8 mouse cellular contexts compared by ENCODE assay signal in the genomic region with DNA sequence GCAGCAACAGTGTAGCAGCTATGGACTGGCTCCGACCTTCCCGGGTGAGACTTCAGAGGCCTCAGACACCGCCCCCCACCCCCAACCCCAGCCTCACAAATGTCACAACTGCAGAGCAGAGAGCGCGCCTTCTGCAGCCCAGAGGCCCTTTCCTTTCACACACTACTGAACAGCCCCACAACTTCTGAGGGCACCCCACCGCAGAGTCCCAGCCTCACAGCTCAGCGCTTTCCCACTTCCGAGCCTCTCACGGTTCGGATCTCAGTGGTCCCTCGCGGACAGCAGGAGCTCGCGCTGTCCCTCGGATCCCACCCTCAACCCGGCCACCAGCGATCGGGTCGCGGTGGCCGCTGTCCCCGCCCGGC. TPM values are rescaled to one million over a fixed set of nuclear protein-coding genes. Genes with fewer than 3 reads are reported as not detected.
DNase-seq lines count a peak whose midpoint lies in the region; ATAC-seq and TF ChIP-seq lines count a peak whose summit lies in the region.

No protein-coding gene starts in this region.

- no peaks in the 10 kb centered on the region for H3K36me3 ChIP-seq in kidney, postnatal 0 days (ENCODE audit: insufficient read depth, low read length)
- no peaks in the 10 kb centered on the region for H3K36me3 ChIP-seq in forebrain, embryonic 12.5 days (replicated peaks)
- peaks cover 4% of the 10 kb centered on the region; the same call in 1 of the 2 replicates for H3K36me3 ChIP-seq in liver, embryonic 13.5 days

- POLR2A ChIA-PET in Patski (lab: Charles Lee) = interaction anchor here (1.1 to 1.5 kb wide), 3 partner anchors 11 to 195 kb away, joined by 3 to 4 read pairs (median 3); no protein-coding TSS in a partner anchor

- CTCF ChIA-PET in Patski (lab: Charles Lee) = no interaction called here

- H3K4me2 ChIP-seq in kidney, postnatal 0 days (ENCODE audit: low read length) = peak overlapping the region; percentile 77
- peak overlapping the region; percentile 91 for H3K4me2 ChIP-seq in forebrain, embryonic 12.5 days
- peak overlapping the region; percentile 98 for H3K4me2 ChIP-seq in liver, embryonic 13.5 days

- H3K27ac ChIP-seq in kidney, postnatal 0 days = peak overlapping the region; percentile 99
- H3K27ac ChIP-seq in forebrain, embryonic 12.5 days = peak overlapping the region; percentile 84
- peak overlapping the region; percentile 98 for H3K27ac ChIP-seq in liver, embryonic 13.5 days
- H3K27ac ChIP-seq in olfactory bulb, adult 2 months (ENCODE audit: insufficient read depth, low read depth, low read length) = peak overlapping the region; percentile 2; the same call in 1 of the 2 replicates

- no peak for TF ChIP-seq POLR2A in olfactory bulb, adult 2 months (IDR thresholded peaks at IDR 0.05; ENCODE audit: insufficient read depth, low read depth, low read length)

- ATAC-seq in kidney, postnatal 0 days (replicated peaks; ENCODE audit: low FRiP score, low read depth) = peak; percentile 35
- ATAC-seq in Patski = peak; percentile 35
- ATAC-seq in forebrain, embryonic 12.5 days (ENCODE audit: low FRiP score) = peak; percentile 30
- peak; percentile 36 for ATAC-seq in liver, embryonic 13.5 days (ENCODE audit: low read depth)

- peak overlapping the region; percentile 93 for H3K4me3 ChIP-seq in kidney, postnatal 0 days (replicated peaks; ENCODE audit: low read depth, low read length)
- H3K4me3 ChIP-seq in forebrain, embryonic 12.5 days (replicated peaks) = peak overlapping the region; percentile 81
- H3K4me3 ChIP-seq in liver, embryonic 13.5 days (replicated peaks) = peak overlapping the region; percentile 90
- H3K4me3 ChIP-seq in olfactory bulb, adult 2 months (ENCODE audit: insufficient read depth, low read depth, low read length) = peak overlapping the region; percentile 70

- no peak for TF ChIP-seq CTCF in kidney, postnatal 0 days (IDR thresholded peaks at IDR 0.05; ENCODE audit: low read depth)
- no peak for TF ChIP-seq CTCF in Patski (IDR thresholded peaks at IDR 0.05)
- TF ChIP-seq CTCF in olfactory bulb, adult 2 months (IDR thresholded peaks at IDR 0.05; ENCODE audit: insufficient read depth, low read depth, low read length) = no peak

- peak overlapping the region; percentile 91 for H3K9ac ChIP-seq in kidney, postnatal 0 days (ENCODE audit: low read depth, low read length)
- peak overlapping the region; percentile 85 for H3K9ac ChIP-seq in forebrain, embryonic 12.5 days
- H3K9ac ChIP-seq in liver, embryonic 13.5 days = peak overlapping the region; percentile 93

- WGBS in kidney, postnatal 0 days = under 1% methylated on average over 22 of the region's 23 CpGs
- under 1% methylated on average over 23 of the region's 23 CpGs for WGBS in forebrain, embryonic 12.5 days
- WGBS in liver, embryonic 13.5 days (ENCODE audit: insufficient replicate concordance) = under 1% methylated on average over 23 of the region's 23 CpGs
- WGBS in olfactory bulb, adult 2 months = 3% methylated on average over 23 of the region's 23 CpGs

- H3K4me1 ChIP-seq in kidney, postnatal 0 days (replicated peaks; ENCODE audit: insufficient read depth, low read length) = peaks cover 44% of the 10 kb centered on the region
- H3K4me1 ChIP-seq in forebrain, embryonic 12.5 days = peaks cover 39% of the 10 kb centered on the region
- peaks cover 76% of the 10 kb centered on the region for H3K4me1 ChIP-seq in liver, embryonic 13.5 days (replicated peaks)
- H3K4me1 ChIP-seq in olfactory bulb, adult 2 months (ENCODE audit: control insufficient read depth, insufficient read depth, low read length) = peaks cover 10% of the 10 kb centered on the region; the same call in 1 of the 2 replicates

- no peaks in the 10 kb centered on the region for H3K9me3 ChIP-seq in kidney, postnatal 0 days (replicated peaks; ENCODE audit: low read length)
- H3K9me3 ChIP-seq in forebrain, embryonic 12.5 days = no peaks in the 10 kb centered on the region
- H3K9me3 ChIP-seq in liver, embryonic 13.5 days (replicated peaks) = no peaks in the 10 kb centered on the region

- H3K27me3 ChIP-seq in kidney, postnatal 0 days (ENCODE audit: insufficient read depth, low read length) = no peaks in the 10 kb centered on the region
- H3K27me3 ChIP-seq in Patski = no peaks in the 10 kb centered on the region
- no peaks in the 10 kb centered on the region for H3K27me3 ChIP-seq in forebrain, embryonic 12.5 days
- no peaks in the 10 kb centered on the region for H3K27me3 ChIP-seq in liver, embryonic 13.5 days

- in situ Hi-C loops in Patski (cut with MboI; ENCODE audit: low pct_unique_long_range_greater_than_20kb) = loop anchor here (25.0 kb wide), 1 partner anchor 587 kb away; a partner anchor contains a TSS

- peak; percentile 64 for DNase-seq in kidney, postnatal 0 days (ENCODE audit: low spot score)
- no peak for DNase-seq in kidney, adult 18-20 months
- no peak for DNase-seq in Patski (ENCODE audit: low read depth, low spot score)
- DNase-seq in liver, embryonic 13.5 days = no peak
- no peak for DNase-seq in cerebellum, adult 11-12 months
- no peak for DNase-seq in kidney, adult 11 months

RNA-seq across cellular contexts. Expression of a gene that starts 6.3 kb away (rescaled TPM):
- polyA plus RNA-seq in kidney, postnatal 0 days (2015; fragmentation: Nextera tagmentation; extraction: Ambion mirVana) = 50.6 and 52.1 TPM in 2 replicates
- 43.2 TPM for polyA plus RNA-seq in Patski (2021)
- 21.7 and 25.1 TPM in 2 replicates for polyA plus RNA-seq in forebrain, embryonic 12.5 days (2016; fragmentation: Nextera tagmentation; extraction: Ambion mirVana)
- polyA plus RNA-seq in liver, embryonic 13.5 days (2015; fragmentation: Nextera tagmentation; extraction: Ambion mirVana) = 56.0 and 58.2 TPM in 2 replicates
- polyA plus RNA-seq in olfactory bulb, adult 2 months (2012; ENCODE audit: insufficient read depth, insufficient read length, low replicate concordance, missing spikeins) = not detected in 2 replicates

RNA-seq across cellular contexts. Expression of a gene that starts 18.1 kb away (rescaled TPM):
- 9.7 and 10.3 TPM in 2 replicates for polyA plus RNA-seq in kidney, postnatal 0 days (2015; fragmentation: Nextera tagmentation; extraction: Ambion mirVana)
- 47.2 TPM for polyA plus RNA-seq in Patski (2021)
- 11.6 and 11.7 TPM in 2 replicates for polyA plus RNA-seq in forebrain, embryonic 12.5 days (2016; fragmentation: Nextera tagmentation; extraction: Ambion mirVana)
- polyA plus RNA-seq in liver, embryonic 13.5 days (2015; fragmentation: Nextera tagmentation; extraction: Ambion mirVana) = 13.3 and 15.0 TPM in 2 replicates
- polyA plus RNA-seq in olfactory bulb, adult 2 months (2012; ENCODE audit: insufficient read depth, insufficient read length, low replicate concordance, missing spikeins) = not detected in 2 replicates

RNA-seq across cellular contexts. Expression of a gene that starts 39.5 kb away (rescaled TPM):
- 65.8 and 66.8 TPM in 2 replicates for polyA plus RNA-seq in kidney, postnatal 0 days (2015; fragmentation: Nextera tagmentation; extraction: Ambion mirVana)
- 33.7 TPM for polyA plus RNA-seq in Patski (2021)
- 54.3 and 59.2 TPM in 2 replicates for polyA plus RNA-seq in forebrain, embryonic 12.5 days (2016; fragmentation: Nextera tagmentation; extraction: Ambion mirVana)
- 23.3 and 27.3 TPM in 2 replicates for polyA plus RNA-seq in liver, embryonic 13.5 days (2015; fragmentation: Nextera tagmentation; extraction: Ambion mirVana)
- not detected in 2 replicates for polyA plus RNA-seq in olfactory bulb, adult 2 months (2012; ENCODE audit: insufficient read depth, insufficient read length, low replicate concordance, missing spikeins)

RNA-seq across cellular contexts. Expression of a gene that starts 39.5 kb away (rescaled TPM):
- polyA plus RNA-seq in kidney, postnatal 0 days (2015; fragmentation: Nextera tagmentation; extraction: Ambion mirVana) = 19.1 and 21.1 TPM in 2 replicates
- 40.0 TPM for polyA plus RNA-seq in Patski (2021)
- 45.2 and 46.8 TPM in 2 replicates for polyA plus RNA-seq in forebrain, embryonic 12.5 days (2016; fragmentation: Nextera tagmentation; extraction: Ambion mirVana)
- polyA plus RNA-seq in liver, embryonic 13.5 days (2015; fragmentation: Nextera tagmentation; extraction: Ambion mirVana) = 16.9 and 20.7 TPM in 2 replicates
- not detected in 2 replicates for polyA plus RNA-seq in olfactory bulb, adult 2 months (2012; ENCODE audit: insufficient read depth, insufficient read length, low replicate concordance, missing spikeins)

Comparison
In these comparisons a context has a peak if more than half of its experiments do, and no peak if none do; other contexts are left out.
1. H3K27ac ChIP-seq: peak in every context shown above with its lines; median percentile 99 in kidney, postnatal 0 days; 98 in liver, embryonic 13.5 days; 84 in forebrain, embryonic 12.5 days; 2 in olfactory bulb, adult 2 months.
2. RNA of a gene that starts 6.3 kb away (polyA plus RNA-seq): 56.0 to 58.2 TPM in liver, embryonic 13.5 days, 50.6 to 52.1 TPM in kidney, postnatal 0 days, 43.2 TPM in Patski (single experiment) and 21.7 to 25.1 TPM in forebrain, embryonic 12.5 days; not detected in olfactory bulb, adult 2 months; every median in the first group is over 10 times any median in the second.
3. RNA of a gene that starts 39.5 kb away (polyA plus RNA-seq): 65.8 to 66.8 TPM in kidney, postnatal 0 days, 54.3 to 59.2 TPM in forebrain, embryonic 12.5 days, 33.7 TPM in Patski (single experiment) and 23.3 to 27.3 TPM in liver, embryonic 13.5 days; not detected in olfactory bulb, adult 2 months; every median in the first group is over 10 times any median in the second.
4. Peak in every context shown above with its lines, with median percentiles within 50 percentile points of each other: ATAC-seq, H3K4me2 ChIP-seq, H3K4me3 ChIP-seq and H3K9ac ChIP-seq.